Mouse (Mus musculus): Measurements from ENCODE around the gene Mmp9. TPM values are rescaled to one million over a fixed set of nuclear protein-coding genes. Genes with fewer than 3 reads are reported as not detected.

Mmp9 gene
- polyA plus RNA-seq, 1 experiment from 2014 or later: 1.4 TPM

DNA sequence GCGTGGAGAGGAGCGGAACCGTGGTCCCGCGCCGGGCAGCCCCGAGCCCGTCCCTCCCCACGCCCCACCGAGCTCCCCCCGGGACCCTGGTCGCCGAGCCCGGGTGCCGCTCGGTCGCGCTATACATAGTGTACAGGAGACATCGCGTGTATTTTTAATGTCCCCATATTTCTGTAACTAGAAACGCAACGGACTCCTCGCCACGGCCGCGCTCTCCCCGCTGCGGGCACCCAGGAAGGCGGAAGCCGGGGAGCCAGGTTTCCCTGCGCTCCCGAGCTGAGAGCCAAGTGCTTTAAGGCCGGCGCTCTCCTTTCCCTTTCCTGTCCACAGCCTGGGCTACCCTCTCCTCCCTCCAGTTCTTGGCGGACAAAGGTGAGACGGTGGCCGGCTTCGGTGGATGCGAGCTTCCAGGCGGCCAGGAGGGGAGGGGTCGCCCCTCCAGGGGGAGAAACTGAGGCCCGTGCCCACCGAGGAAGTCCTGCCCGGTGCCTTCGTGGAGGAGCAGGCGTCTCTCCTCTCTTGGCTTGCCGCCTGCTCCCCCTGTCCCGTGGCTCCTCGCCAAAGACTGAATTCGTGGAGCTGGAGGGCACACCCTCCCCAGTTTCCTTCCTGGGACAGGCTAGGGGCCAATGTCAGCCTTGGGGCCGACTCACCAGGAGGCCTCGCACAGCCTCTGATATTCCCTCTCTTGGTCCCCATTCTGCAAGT is 57.3 kb downstream of the Mmp9 start:
- Histone ChIP-seq H3K4me2 (replicated peaks; ENCODE audit: low read depth, low read length) (peak overlapping the region; percentile 53), H3K36me3 (ENCODE audit: control insufficient read depth, insufficient read depth, low read length) (peaks cover 41% of the 10 kb centered on the region), H3K4me1 (ENCODE audit: control insufficient read depth, insufficient read depth, low read length) (peaks cover 16% of the 10 kb centered on the region), H3K4me3 (ENCODE audit: low read length) (peak overlapping the region; percentile 25), H3K27ac (ENCODE audit: low read depth, low read length) (no peak overlapping the region), H3K27me3 (ENCODE audit: control insufficient read depth, insufficient read depth, low read length) (peaks cover 30% of the 10 kb centered on the region), H3K9ac (ENCODE audit: low read depth, low read length) (peak overlapping the region; percentile 42; the same call in 1 of the 2 replicates), H3K9me3 (ENCODE audit: control insufficient read depth, low read length) (no peaks in the 10 kb centered on the region)
- ATAC-seq (ENCODE audit: low FRiP score, low TSS enrichment): 0 out of 2 replicates have a peak, but pooled peaks have one; percentile 20
- WGBS: under 1% methylated on average over 48 of the region's 52 CpGs

DNA sequence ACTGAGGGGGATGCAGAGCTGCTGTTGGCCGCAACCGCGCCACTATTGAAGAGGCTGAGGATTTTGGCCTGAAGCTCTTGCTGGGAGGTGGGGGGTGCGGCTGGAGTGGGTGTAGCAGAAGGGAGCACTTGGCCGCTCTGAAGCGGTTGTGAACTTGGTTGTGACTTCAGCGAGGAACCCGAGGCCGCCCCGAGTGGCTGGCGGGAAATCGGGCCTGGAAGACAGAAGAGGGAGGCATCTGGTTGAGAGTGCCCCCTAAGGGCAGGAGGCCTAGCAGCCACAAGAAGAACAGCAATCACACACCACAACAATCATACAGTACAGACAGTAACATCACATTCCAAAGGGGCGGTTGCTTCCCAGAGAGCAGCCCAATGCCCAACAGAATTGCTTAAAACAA is 61.4 kb downstream of the Mmp9 start:
- Histone ChIP-seq H3K9me3 (ENCODE audit: control insufficient read depth, low read length) (no peaks in the 10 kb centered on the region), H3K4me1 (ENCODE audit: control insufficient read depth, insufficient read depth, low read length) (peaks cover 16% of the 10 kb centered on the region), H3K4me2 (replicated peaks; ENCODE audit: low read depth, low read length) (no peak overlapping the region), H3K4me3 (ENCODE audit: low read length) (no peak overlapping the region), H3K27ac (ENCODE audit: low read depth, low read length) (no peak overlapping the region), H3K36me3 (ENCODE audit: control insufficient read depth, insufficient read depth, low read length) (peaks cover 82% of the 10 kb centered on the region), H3K9ac (ENCODE audit: low read depth, low read length) (no peak overlapping the region), H3K27me3 (ENCODE audit: control insufficient read depth, insufficient read depth, low read length) (peaks cover 25% of the 10 kb centered on the region)
- no peak for ATAC-seq (ENCODE audit: low FRiP score, low TSS enrichment)
- 95% methylated on average over 13 of the region's 13 CpGs for WGBS

DNA sequence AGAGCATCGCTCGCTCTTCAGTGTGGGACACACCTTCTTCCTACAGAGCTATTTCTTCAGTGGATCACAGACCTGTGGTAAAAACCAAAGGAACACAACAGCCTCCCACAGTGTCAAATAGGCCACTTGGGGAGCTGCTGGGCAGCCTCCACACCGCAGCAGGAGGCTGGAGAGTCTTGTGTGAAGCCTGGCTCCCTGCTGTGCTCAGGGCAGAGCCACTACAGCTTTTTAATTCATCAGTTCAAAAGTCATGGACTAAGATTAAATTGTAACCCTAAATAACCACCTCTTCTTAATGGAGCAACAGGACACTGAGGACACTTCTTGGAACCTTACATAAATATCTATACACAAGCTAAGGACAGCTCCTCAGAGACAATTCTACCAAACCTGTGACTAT is 62.5 kb downstream of the Mmp9 start:
- Histone ChIP-seq H3K36me3 (ENCODE audit: control insufficient read depth, insufficient read depth, low read length) (peaks cover 94% of the 10 kb centered on the region), H3K9me3 (ENCODE audit: control insufficient read depth, low read length) (no peaks in the 10 kb centered on the region), H3K4me3 (ENCODE audit: low read length) (no peak overlapping the region), H3K9ac (ENCODE audit: low read depth, low read length) (no peak overlapping the region), H3K27me3 (ENCODE audit: control insufficient read depth, insufficient read depth, low read length) (peaks cover 14% of the 10 kb centered on the region), H3K27ac (ENCODE audit: low read depth, low read length) (no peak overlapping the region), H3K4me1 (ENCODE audit: control insufficient read depth, insufficient read depth, low read length) (peaks cover 7% of the 10 kb centered on the region), H3K4me2 (replicated peaks; ENCODE audit: low read depth, low read length) (no peak overlapping the region)
- 88% methylated on average over 3 of the region's 3 CpGs for WGBS
- ATAC-seq (ENCODE audit: low FRiP score, low TSS enrichment): no peak

DNA sequence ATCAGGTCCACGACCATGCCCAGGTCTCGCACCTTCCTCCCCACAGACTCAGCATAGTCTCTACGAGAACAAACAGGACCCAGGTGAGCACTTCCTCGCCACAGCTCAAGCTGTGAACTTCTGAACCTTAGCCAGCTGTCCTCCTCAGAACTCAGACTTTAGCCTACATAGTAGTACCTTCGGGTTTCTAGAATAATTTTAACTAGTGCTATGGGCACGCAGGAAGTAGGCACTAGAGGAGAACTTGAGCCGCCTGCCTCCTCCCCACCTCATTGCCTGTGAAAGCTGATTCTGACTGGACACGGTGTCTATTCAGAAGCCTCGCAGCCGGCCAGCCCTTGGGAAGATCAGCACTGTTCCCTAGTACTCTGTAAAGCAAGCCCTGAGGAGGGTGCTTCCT is 63.7 kb downstream of the Mmp9 start:
- WGBS: 90% methylated on average over 10 of the region's 10 CpGs
- no peaks in the 10 kb centered on the region for H3K9me3 ChIP-seq (ENCODE audit: control insufficient read depth, low read length)
- H3K27ac ChIP-seq (ENCODE audit: low read depth, low read length): no peak overlapping the region
- H3K4me1 ChIP-seq (ENCODE audit: control insufficient read depth, insufficient read depth, low read length): no peaks in the 10 kb centered on the region
- no peak overlapping the region for H3K4me3 ChIP-seq (ENCODE audit: low read length)
- ATAC-seq (ENCODE audit: low FRiP score, low TSS enrichment): no peak
- no peak overlapping the region for H3K9ac ChIP-seq (ENCODE audit: low read depth, low read length)
- H3K27me3 ChIP-seq (ENCODE audit: control insufficient read depth, insufficient read depth, low read length): peaks cover 2% of the 10 kb centered on the region; the same call in 1 of the 2 replicates
- peaks cover 98% of the 10 kb centered on the region for H3K36me3 ChIP-seq (ENCODE audit: control insufficient read depth, insufficient read depth, low read length)
- no peak overlapping the region for H3K4me2 ChIP-seq (replicated peaks; ENCODE audit: low read depth, low read length)

Other genes starting within 250 kb of the Mmp9 start
- gene Spint4, start 242.3 kb upstream of the Mmp9 start, polyA plus RNA-seq (2014; fragmentation: Nextera tagmentation; extraction: Ambion mirVana): 1.1 and 1.4 TPM in 2 replicates
- gene Spint5, start 225.5 kb upstream of the Mmp9 start, polyA plus RNA-seq (2014; fragmentation: Nextera tagmentation; extraction: Ambion mirVana): not detected in 2 replicates
- gene Wfdc3, start 194.8 kb upstream of the Mmp9 start, polyA plus RNA-seq (2014; fragmentation: Nextera tagmentation; extraction: Ambion mirVana): 0.83 and 1.4 TPM in 2 replicates
- gene Dnttip1, start 194.8 kb upstream of the Mmp9 start, polyA plus RNA-seq (2014; fragmentation: Nextera tagmentation; extraction: Ambion mirVana): 64.4 and 70.8 TPM in 2 replicates
- gene Ube2c, start 170.9 kb upstream of the Mmp9 start, polyA plus RNA-seq (2014; fragmentation: Nextera tagmentation; extraction: Ambion mirVana): 559 and 687 TPM in 2 replicates
- 1.8 and 1.9 TPM in 2 replicates for gene Tnnc2, start 160.8 kb upstream of the Mmp9 start, polyA plus RNA-seq (2014; fragmentation: Nextera tagmentation; extraction: Ambion mirVana)
- gene Snx21, start 155.0 kb upstream of the Mmp9 start, polyA plus RNA-seq (2014; fragmentation: Nextera tagmentation; extraction: Ambion mirVana): 16.0 and 16.6 TPM in 2 replicates
- gene Acot8, start 135.9 kb upstream of the Mmp9 start, polyA plus RNA-seq (2014; fragmentation: Nextera tagmentation; extraction: Ambion mirVana): 13.7 and 17.0 TPM in 2 replicates
- 7.3 and 9.0 TPM in 2 replicates for gene Zswim3, start 135.7 kb upstream of the Mmp9 start, polyA plus RNA-seq (2014; fragmentation: Nextera tagmentation; extraction: Ambion mirVana)
- gene Zswim1, start 118.1 kb upstream of the Mmp9 start, polyA plus RNA-seq (2014; fragmentation: Nextera tagmentation; extraction: Ambion mirVana): 12.4 and 20.0 TPM in 2 replicates
- gene Spata25, start 112.2 kb upstream of the Mmp9 start, polyA plus RNA-seq (2014; fragmentation: Nextera tagmentation; extraction: Ambion mirVana): not detected in 2 replicates
- gene Ctsa, start 107.9 kb upstream of the Mmp9 start, polyA plus RNA-seq (2014; fragmentation: Nextera tagmentation; extraction: Ambion mirVana): 122 and 135 TPM in 2 replicates
- gene Neurl2, start 107.3 kb upstream of the Mmp9 start, polyA plus RNA-seq (2014; fragmentation: Nextera tagmentation; extraction: Ambion mirVana): 6.0 and 6.6 TPM in 2 replicates
- gene Pltp, start 83.1 kb upstream of the Mmp9 start, polyA plus RNA-seq (2014; fragmentation: Nextera tagmentation; extraction: Ambion mirVana): 25.7 and 34.6 TPM in 2 replicates
- 68.9 and 72.9 TPM in 2 replicates for gene Pcif1, start 61.5 kb upstream of the Mmp9 start, polyA plus RNA-seq (2014; fragmentation: Nextera tagmentation; extraction: Ambion mirVana)
- gene Zfp335, start 29.0 kb upstream of the Mmp9 start, polyA plus RNA-seq (2014; fragmentation: Nextera tagmentation; extraction: Ambion mirVana): 10.7 and 13.8 TPM in 2 replicates
- gene Slc12a5, start 20.0 kb downstream of the Mmp9 start, polyA plus RNA-seq (2014; fragmentation: Nextera tagmentation; extraction: Ambion mirVana): 1.5 and 1.6 TPM in 2 replicates
- 34.6 and 71.1 TPM in 2 replicates for gene Ncoa5, start 94.1 kb downstream of the Mmp9 start, polyA plus RNA-seq (2014; fragmentation: Nextera tagmentation; extraction: Ambion mirVana)
- gene Cd40, start 114.8 kb downstream of the Mmp9 start, polyA plus RNA-seq (2014; fragmentation: Nextera tagmentation; extraction: Ambion mirVana): 6.4 and 7.3 TPM in 2 replicates
- not detected in 2 replicates for gene 1700025C18Rik, start 150.0 kb downstream of the Mmp9 start, polyA plus RNA-seq (2014; fragmentation: Nextera tagmentation; extraction: Ambion mirVana)